Mouse (Mus musculus): Measurements from ENCODE around the gene Cluap1.
A peak's percentile ranks its signal among the peaks of the same experiment; 100 is the strongest.

The Cluap1 gene

GRCm38 (mm10) chr16:3908537-3909111, at the start of gene Cluap1, which contains the start of gene 1700037C18Rik:
Gene Cluap1, plus strand, starts transcription at chr16:3908801.
Gene 1700037C18Rik, minus strand, starts transcription at chr16:3908689.
- DNase-seq (ENCODE audit: low spot score in 2 of 2), result peak; percentile 88 to 93

DNA sequence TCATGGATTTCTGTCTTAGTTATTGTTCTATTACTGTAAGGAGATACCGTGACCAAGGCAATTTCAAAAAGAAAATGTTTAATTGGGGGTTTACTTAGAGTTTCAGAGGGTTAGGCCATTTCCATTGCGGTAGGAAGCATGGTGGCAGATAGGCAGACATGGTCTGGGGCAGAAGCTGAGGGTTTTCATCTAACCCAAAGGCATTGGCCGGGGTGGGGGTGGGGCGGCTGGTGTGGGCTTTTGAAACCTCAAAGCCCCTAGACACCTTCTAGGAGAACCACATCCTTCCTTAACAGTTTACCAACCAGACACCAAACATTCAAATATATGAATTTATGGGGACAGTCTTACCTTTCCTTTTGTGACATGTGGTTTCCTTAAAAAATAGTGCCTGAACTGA, 49.3 kb upstream of the Cluap1 start:
- no peak for DNase-seq (ENCODE audit: low spot score in 2 of 2)

DNA sequence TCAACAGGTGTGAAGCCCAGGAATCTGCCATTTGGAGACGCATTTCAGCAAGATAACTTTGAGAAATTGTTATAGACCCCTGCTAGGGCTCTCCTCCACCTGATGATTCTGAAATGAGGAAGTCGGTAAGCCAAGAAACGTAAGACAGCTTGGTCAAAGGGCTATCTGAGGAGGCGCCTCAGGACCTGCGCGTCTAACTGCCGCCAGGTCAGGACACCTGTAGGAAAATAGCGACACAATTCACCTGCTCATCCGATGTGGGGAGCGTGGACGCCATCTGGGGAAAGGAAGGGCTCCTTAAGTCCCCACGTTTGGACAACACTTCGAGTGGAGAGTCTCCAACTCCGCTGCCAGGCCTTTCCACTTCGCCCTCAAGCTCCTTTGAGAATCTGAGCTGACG, 36.8 kb upstream of the Cluap1 start:
- no peak for DNase-seq (ENCODE audit: low spot score in 2 of 2)

DNA sequence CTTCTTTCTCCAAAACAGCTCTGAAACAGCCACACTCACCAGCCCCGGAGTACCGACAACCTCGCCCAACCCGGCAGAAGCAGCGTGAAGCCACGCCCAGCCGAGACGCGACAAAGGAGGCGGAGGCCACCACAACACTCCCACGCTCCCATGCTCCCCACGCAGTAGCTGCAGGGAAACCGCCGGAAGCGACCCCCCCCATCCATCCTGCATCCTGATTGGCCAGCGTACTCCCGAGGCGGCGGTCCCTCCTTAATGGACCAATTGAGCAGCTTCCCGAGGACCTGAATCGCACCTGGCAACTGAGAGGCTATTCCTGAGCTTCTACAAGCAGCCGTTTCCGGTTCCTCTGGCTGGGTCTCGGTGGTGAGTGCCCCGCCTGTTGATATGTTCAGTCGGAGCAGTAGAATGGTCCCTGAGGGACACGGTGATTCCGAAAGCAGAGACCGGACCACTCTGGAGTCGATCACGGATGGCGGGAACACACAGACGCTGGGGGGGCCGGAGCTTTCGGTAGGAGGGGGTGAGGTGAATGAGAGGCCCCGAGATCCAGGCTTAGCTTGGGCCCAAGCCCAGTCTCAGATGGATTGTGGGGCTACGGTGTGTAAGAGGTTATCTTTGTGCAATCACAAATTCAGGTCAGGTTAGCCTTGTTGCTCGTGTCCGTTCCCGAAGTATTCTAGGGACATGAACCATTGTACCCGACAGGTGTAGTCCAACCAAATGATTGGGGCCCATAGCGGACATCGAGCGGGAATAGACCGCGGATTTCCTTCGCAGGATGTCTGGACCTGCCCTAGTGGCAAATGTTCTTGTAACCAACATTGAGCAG, 36.2 kb upstream of the Cluap1 start, which contains the start of gene Naa60:
TSS of gene Naa60 (plus strand) at position 160 of the 832 bp plus-strand sequence.
- peak; percentile 73 to 88 for DNase-seq (ENCODE audit: low spot score in 2 of 2)

GRCm38 (mm10) chr16:3876346-3876745, 32.3 kb upstream of the Cluap1 start:
- no peak for DNase-seq (ENCODE audit: low spot score in 2 of 2)

GRCm38 (mm10) chr16:3884201-3885064, 24.2 kb upstream of the Cluap1 start, which contains the start of the genes Zfp597 and Gm20695:
Gene Zfp597, minus strand, starts transcription at chr16:3884561.
Gene Gm20695, plus strand, starts transcription at chr16:3884648.
- DNase-seq (ENCODE audit: low spot score in 2 of 2), result peak; percentile 95 to 96

- peak; percentile 21 to 28 for DNase-seq (ENCODE audit: low spot score in 2 of 2)
Measured at GRCm38 (mm10) chr16:3885065-3885670, 23.4 kb upstream of the Cluap1 start.

DNA sequence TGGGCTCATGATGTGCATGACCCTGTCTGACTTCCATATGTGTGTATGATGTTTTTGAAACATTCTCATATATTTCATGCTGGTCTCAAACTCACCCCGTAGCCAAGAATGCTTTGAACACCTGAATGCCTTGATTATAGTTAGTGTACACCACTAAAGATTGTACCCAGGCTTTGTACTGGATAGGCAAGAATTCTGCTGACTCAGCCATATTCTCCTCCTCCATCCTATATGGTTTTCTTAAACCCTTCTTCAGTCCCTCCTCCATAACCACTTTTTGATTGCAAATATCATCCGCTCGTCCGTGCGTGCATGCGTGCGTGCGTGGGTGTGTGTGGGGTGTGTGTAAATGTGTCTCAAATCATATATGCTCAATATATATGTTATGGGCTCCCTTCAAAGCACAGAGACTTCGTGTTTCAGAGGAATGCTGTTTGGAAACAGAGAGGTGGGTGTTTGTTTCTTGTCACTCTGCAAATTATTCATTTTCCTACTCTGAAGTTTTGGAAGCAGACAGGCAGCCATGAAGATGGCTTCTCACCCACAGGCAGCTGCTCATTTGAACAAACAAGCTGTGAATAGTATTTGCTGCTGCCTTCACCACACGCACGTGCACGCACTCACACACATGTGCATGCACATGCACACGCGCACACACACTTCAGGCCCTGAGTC, 16.8 kb upstream of the Cluap1 start:
- DNase-seq (ENCODE audit: low spot score in 2 of 2), result no peak

- no peak for DNase-seq (ENCODE audit: low spot score in 2 of 2)
Measured at GRCm38 (mm10) chr16:3893739-3894138, 14.9 kb upstream of the Cluap1 start.

- peak; percentile 38 to 72 for DNase-seq (ENCODE audit: low spot score in 2 of 2)
Measured at GRCm38 (mm10) chr16:3895173-3895792, 13.3 kb upstream of the Cluap1 start.

GRCm38 (mm10) chr16:3896046-3896445, 12.6 kb upstream of the Cluap1 start:
- no peak for DNase-seq (ENCODE audit: low spot score in 2 of 2)

- DNase-seq (ENCODE audit: low spot score in 2 of 2), result no peak
Measured at GRCm38 (mm10) chr16:3896553-3896952, 12.0 kb upstream of the Cluap1 start.

DNA sequence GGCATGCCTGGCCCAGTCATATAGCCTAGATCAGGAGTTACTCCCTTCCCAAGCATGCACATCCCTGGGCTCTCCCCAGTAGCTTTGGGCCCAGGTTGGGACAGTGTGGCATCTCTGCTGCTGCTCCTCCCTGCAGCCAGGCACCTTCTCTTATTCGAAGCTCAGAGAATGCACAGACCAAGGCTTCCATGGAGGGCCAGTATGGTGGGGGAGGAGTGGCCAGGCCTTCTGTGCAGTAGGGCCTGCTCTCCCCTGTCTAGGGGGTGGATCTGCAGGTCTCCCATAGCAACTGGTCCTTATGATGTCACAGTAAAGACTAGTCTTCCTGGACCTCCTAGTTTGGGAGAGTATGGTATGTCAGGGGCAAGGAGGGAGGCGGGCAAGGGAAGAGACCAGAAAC, 1.1 kb upstream of the Cluap1 start:
- no peak for DNase-seq (ENCODE audit: low spot score in 2 of 2)

GRCm38 (mm10) chr16:3909118-3909517, 517 bp downstream of the Cluap1 start:
- no peak for DNase-seq (ENCODE audit: low spot score in 2 of 2)

- DNase-seq (ENCODE audit: low spot score in 2 of 2), result no peak
Measured at GRCm38 (mm10) chr16:3920756-3921155, 12.2 kb downstream of the Cluap1 start.

- no peak for DNase-seq (ENCODE audit: low spot score in 2 of 2)
Measured at GRCm38 (mm10) chr16:3923515-3923914, 14.9 kb downstream of the Cluap1 start.

DNA sequence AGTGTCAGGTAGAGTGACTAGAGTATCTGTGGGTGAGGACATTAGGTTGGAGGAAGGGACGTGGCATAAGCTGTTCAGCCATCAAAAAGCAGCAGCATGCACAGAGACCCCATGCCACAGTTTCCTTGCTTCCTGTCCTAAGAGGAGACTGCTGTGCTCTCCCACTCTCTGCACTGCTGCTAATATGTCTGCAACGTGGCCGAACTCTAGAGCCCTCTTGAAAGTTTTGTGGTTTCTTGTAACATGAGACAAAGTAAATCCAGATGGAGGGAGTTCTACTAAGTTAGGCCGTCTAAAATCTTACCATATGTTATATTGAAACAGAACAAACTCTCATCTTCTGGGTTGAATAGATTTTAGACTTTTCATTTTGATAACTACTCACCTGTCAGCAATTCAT, 15.4 kb downstream of the Cluap1 start:
- no peak for DNase-seq (ENCODE audit: low spot score in 2 of 2)

DNA sequence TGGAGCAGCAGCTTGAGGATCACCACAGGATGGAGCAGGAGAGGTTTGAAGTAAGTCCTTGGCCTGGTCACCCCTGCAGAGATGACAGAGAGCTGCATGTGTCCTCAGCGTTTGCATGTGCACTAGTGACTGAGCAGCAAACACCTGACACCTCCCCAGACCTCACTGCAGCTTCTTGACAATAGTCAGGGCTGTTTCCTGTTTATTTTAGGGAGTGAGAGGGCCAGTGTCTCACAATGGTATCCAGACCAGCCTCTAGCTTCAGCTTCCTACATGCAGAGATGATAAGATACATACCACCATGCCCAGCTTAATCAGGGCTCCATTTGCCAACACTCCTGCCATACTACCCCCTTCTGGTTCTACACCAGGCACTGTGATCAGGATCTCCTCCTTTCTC, 20.0 kb downstream of the Cluap1 start:
- no peak for DNase-seq (ENCODE audit: low spot score in 2 of 2)

GRCm38 (mm10) chr16:3929151-3929550, 20.6 kb downstream of the Cluap1 start:
- no peak for DNase-seq (ENCODE audit: low spot score in 2 of 2)

GRCm38 (mm10) chr16:3933536-3933935, 24.9 kb downstream of the Cluap1 start:
- no peak for DNase-seq (ENCODE audit: low spot score in 2 of 2)

GRCm38 (mm10) chr16:3934091-3934490, 25.5 kb downstream of the Cluap1 start:
- DNase-seq (ENCODE audit: low spot score in 2 of 2), result no peak
